Mouse (Mus musculus): ENCODE data around the gene Lpcat2. TPM values are rescaled to one million over a fixed set of nuclear protein-coding genes. Genes with fewer than 3 reads are reported as not detected.
"Not testable (repeated sequence)": the region's sequence is repeated elsewhere in the genome, so short reads cannot be mapped to it uniquely, and the experiment has no call there.

Gene Lpcat2
- polyA plus RNA-seq, 1 experiment from 2014 or later, result 8.9 TPM

DNA sequence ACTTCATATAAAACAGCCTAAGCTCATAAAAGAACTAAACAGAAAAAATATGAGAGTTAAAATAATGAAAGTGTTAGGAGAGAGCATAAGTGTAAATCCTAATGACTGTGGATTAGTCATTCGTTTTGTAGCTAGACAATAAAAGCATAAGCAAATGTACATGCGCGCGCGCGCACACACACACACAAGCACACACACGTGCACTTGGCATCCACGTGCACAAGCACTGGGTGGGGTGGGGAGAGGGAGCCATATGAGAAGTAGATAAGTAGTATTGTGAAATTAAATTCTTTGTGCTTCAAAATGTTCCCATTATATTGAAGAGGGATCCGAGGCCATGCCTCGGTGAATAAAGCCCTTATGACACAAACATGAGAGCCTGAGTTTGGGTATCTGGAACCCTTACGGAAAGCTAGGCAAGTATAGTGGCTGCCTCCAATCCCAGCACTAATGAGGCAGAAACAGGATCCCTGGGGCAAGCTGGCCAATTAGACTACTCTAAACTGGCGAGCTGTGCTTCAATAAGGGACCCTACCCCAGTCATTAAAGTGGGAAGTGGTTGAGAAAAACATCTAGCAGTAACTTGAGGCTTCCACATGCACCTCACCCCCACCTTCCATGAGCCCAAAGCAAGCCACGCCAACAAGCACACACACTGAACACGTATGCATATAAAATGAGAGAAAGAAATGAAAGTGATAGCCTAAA, 3.5 kb downstream of the Lpcat2 start:
- Histone ChIP-seq H3K9ac (no peak overlapping the region), H3K9me3 (no peaks in the 10 kb centered on the region), H3K27me3 (replicated peaks) (peaks cover 4% of the 10 kb centered on the region; the same call in 1 of the 2 replicates), H3K27ac (no peak overlapping the region), H3K36me3 (replicated peaks) (no peaks in the 10 kb centered on the region), H3K4me2 (no peak overlapping the region), H3K4me1 (peaks cover 5% of the 10 kb centered on the region; the same call in 1 of the 2 replicates), H3K4me3 (no peak overlapping the region)
- no peak for ATAC-seq (replicated peaks)
- WGBS, result 85% methylated on average over 14 of the region's 14 CpGs

DNA sequence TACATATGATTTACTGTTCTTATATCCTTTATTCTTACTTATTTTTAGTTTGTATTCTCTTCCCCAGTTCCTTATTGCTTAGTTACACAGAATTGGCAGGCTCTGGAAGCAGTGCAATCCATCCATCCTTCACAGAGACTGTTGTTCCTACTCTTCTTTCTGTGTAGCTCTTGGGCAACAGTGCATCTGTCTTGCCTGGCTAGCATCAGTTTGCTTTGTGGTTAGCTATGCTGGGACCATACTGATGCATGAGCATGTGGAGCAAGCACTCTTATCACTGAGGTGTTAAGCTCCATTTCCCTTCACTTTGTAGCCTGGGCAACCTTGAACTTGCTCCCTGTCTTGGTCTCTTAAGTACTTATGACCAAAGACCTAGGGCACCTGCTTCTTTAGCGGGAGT, 6.8 kb downstream of the Lpcat2 start:
- WGBS, result 97% methylated on average over 1 of the region's 1 CpGs
- H3K4me2 ChIP-seq, result no peak overlapping the region
- no peaks in the 10 kb centered on the region for H3K36me3 ChIP-seq (replicated peaks)

DNA sequence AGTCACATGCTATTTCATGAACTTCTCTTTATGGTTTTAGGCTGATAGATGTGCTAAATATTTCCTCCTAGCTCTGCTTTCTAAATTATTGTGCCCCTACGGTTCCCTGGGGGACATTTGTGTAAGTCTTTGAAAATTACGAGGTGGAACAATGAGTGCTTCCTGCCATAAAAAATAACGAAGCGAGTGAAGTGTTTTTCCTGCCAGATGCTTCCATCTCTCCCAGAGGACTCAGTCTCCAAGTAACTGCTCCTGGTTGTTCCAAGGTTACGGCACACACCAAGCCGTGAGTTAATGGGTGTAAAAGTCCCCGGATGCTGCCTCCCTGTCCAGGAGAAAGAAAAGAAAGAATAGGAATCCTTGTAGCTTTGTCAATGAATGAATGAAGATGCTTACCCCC, 15.1 kb downstream of the Lpcat2 start:
- H3K9ac ChIP-seq, result no peak overlapping the region
- no peaks in the 10 kb centered on the region for H3K36me3 ChIP-seq (replicated peaks)
- H3K4me1 ChIP-seq, result no peaks in the 10 kb centered on the region
- 32% methylated on average over 7 of the region's 7 CpGs for WGBS
- H3K4me3 ChIP-seq, result no peak overlapping the region
- no peak for ATAC-seq (replicated peaks)
- no peaks in the 10 kb centered on the region for H3K9me3 ChIP-seq
- no peak overlapping the region for H3K4me2 ChIP-seq
- H3K27ac ChIP-seq, result no peak overlapping the region
- no peaks in the 10 kb centered on the region for H3K27me3 ChIP-seq (replicated peaks)

More for the DNA sequence above, 6.8 kb downstream of the Lpcat2 start:
- Histone ChIP-seq H3K9ac (no peak overlapping the region), H3K4me1 (no peaks in the 10 kb centered on the region), H3K9me3 (no peaks in the 10 kb centered on the region), H3K27me3 (replicated peaks) (no peaks in the 10 kb centered on the region), H3K27ac (no peak overlapping the region), H3K4me3 (no peak overlapping the region)
- ATAC-seq (replicated peaks), result no peak

DNA sequence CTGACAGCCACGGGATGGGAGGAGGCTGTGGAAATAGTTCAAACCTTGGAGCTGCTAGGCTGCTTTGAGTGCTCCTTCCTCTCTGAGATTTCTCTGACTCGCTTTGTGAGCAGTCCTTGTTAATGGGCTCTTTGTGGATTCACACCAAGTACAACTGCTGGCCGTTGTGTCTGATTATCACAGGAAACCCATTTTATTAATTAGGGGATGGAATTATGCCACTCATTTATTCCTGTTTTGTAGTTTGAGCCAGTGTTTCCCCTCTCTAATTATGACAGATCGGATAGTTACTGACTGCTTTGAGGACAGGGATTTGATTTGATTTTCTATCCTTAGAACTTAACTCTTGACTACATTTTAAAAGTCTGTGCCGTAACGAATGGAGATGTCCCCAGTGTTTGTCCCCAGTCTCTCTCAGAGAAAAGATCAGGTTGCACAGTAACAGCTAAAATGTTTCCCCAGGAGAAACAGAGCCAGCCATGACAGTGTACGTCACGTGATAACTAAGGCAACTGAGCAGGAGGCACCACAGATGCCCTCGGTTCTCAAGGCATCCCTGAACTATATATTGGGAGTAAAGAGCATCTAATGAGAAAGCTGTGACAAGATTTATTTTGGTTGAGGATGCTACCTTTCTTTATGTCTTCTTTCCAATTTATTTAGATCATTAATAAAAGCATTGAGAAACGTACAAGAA, 17.1 kb downstream of the Lpcat2 start:
- H3K36me3 ChIP-seq (replicated peaks), result no peaks in the 10 kb centered on the region
- no peaks in the 10 kb centered on the region for H3K27me3 ChIP-seq (replicated peaks)
- no peak overlapping the region for H3K9ac ChIP-seq
- H3K4me1 ChIP-seq, result no peaks in the 10 kb centered on the region
- WGBS, result 64% methylated on average over 10 of the region's 10 CpGs
- no peaks in the 10 kb centered on the region for H3K9me3 ChIP-seq
- H3K4me2 ChIP-seq, result no peak overlapping the region
- no peak for ATAC-seq (replicated peaks)
- no peak overlapping the region for H3K4me3 ChIP-seq
- no peak overlapping the region for H3K27ac ChIP-seq

DNA sequence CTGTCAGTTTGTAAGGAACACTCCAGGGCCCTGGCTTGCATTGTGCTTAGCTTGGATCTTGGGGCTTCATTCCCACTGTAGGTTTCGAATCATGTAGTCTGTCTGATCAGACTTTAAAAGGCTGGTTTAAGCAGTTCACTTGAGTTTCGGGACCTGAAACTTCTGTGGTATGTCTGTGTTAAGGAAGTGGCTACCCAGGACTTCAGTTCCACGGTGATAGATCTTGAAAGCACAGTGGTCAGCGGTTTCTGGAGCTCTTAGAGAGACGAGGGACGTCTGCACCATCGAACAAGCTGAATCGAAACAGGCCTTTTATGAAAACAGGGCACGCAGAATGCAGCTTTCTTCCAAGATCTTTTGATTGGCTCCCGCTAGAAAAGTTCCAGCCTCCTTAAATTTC, 20.7 kb downstream of the Lpcat2 start:
- Histone ChIP-seq H3K4me1 (no peaks in the 10 kb centered on the region), H3K36me3 (replicated peaks) (no peaks in the 10 kb centered on the region), H3K9ac (no peak overlapping the region), H3K4me3 (no peak overlapping the region), H3K9me3 (no peaks in the 10 kb centered on the region), H3K27me3 (replicated peaks) (no peaks in the 10 kb centered on the region), H3K4me2 (no peak overlapping the region), H3K27ac (no peak overlapping the region)
- no peak for ATAC-seq (replicated peaks)
- 57% methylated on average over 10 of the region's 10 CpGs for WGBS

DNA sequence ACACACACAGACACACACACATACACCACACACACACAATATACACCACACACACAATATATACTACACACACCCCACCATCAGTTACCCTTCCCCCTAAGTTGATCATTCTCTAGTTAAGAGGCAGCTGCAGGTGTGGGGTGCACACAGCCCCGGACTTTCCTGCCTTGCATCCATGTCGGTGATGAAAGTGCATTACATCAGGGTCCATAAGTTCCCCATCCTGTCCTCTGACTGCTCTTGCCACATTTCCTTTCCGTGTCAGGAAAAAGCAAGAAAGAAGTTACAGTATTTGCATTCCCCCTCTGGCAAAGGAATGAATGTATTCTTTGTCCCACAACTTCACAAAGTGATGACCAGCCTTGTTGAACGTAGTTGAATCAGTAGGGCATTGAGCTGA, 26.1 kb downstream of the Lpcat2 start:
- no peak for ATAC-seq (replicated peaks)
- no peak overlapping the region for H3K9ac ChIP-seq
- no peaks in the 10 kb centered on the region for H3K36me3 ChIP-seq (replicated peaks)
- no peaks in the 10 kb centered on the region for H3K27me3 ChIP-seq (replicated peaks)
- no peak overlapping the region for H3K4me3 ChIP-seq
- H3K4me2 ChIP-seq, result no peak overlapping the region
- H3K9me3 ChIP-seq, result no peaks in the 10 kb centered on the region
- H3K4me1 ChIP-seq, result no peaks in the 10 kb centered on the region
- WGBS, result 77% methylated on average over 4 of the region's 4 CpGs
- no peak overlapping the region for H3K27ac ChIP-seq

DNA sequence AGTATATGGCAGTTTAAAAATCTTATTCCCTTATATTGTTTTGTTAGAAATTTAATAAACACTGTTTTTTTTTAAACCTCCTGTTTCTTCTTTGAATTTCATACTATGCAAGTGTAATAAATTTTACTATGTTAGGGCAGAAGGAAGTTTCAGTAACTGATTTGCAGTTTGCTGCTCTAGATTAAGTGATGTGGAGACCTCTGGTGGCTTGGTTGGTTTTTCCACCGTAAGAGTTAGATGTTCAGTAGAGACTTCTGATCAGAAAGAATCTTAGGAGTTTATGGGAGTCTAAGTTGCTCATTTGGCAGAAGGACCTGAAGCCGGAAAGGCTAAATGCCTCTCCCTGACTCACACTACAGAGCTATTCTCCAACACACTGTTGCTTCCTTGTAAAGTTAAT, 28.6 kb downstream of the Lpcat2 start:
- H3K4me1 ChIP-seq, result no peaks in the 10 kb centered on the region
- no peak overlapping the region for H3K4me2 ChIP-seq
- H3K27ac ChIP-seq, result no peak overlapping the region
- H3K9ac ChIP-seq, result no peak overlapping the region
- H3K4me3 ChIP-seq, result no peak overlapping the region
- H3K36me3 ChIP-seq (replicated peaks), result no peaks in the 10 kb centered on the region
- no peaks in the 10 kb centered on the region for H3K27me3 ChIP-seq (replicated peaks)
- H3K9me3 ChIP-seq, result no peaks in the 10 kb centered on the region
- ATAC-seq (replicated peaks), result no peak
- 81% methylated on average over 2 of the region's 2 CpGs for WGBS

DNA sequence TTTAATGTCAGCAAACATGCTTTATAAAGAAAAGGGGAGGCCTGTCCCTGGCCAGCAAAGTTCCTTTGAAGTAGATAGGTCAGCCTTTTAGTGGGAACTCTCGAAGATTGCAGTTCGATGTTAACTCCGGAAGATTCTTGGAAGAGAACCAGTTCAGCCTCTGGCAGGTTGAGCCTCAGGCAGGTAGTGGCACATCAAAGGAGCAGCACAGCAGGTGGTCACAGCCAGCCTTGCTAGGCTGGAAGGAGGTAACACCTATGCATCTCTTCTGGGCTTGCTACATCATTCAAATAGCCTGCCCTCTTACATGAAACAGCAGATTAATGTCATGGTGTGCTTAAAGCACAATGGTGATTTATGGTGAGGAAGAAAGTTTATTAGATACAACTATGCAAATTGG, 37.1 kb downstream of the Lpcat2 start:
- H3K36me3 ChIP-seq (replicated peaks); ATAC-seq (replicated peaks); H3K4me3 ChIP-seq; H3K4me2 ChIP-seq; H3K9ac ChIP-seq; H3K9me3 ChIP-seq; H3K4me1 ChIP-seq; H3K27me3 ChIP-seq (replicated peaks); H3K27ac ChIP-seq: not testable (repeated sequence)
- WGBS, result 85% methylated on average over 3 of the region's 3 CpGs

DNA sequence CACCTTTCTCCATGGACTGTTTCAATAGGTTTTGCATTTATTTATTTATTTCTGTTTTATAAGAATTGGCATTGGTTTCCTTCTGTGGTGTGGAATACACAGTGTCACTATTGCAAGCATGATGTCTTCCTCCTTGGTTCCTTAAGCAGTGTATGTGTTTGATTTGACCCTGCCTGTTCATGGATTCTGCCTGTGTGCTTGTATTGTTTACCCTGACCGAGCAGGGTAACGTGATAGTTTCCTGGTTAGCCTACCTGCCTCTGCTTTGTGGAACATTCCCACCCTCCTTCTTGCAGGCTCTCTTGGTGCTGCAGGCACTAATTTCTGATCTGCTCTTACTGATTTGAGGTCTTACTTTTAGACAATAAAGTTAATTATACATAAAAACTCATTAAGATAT, 38.7 kb downstream of the Lpcat2 start:
- Histone ChIP-seq H3K9ac (no peak overlapping the region), H3K36me3 (replicated peaks) (no peaks in the 10 kb centered on the region), H3K4me1 (no peaks in the 10 kb centered on the region)

DNA sequence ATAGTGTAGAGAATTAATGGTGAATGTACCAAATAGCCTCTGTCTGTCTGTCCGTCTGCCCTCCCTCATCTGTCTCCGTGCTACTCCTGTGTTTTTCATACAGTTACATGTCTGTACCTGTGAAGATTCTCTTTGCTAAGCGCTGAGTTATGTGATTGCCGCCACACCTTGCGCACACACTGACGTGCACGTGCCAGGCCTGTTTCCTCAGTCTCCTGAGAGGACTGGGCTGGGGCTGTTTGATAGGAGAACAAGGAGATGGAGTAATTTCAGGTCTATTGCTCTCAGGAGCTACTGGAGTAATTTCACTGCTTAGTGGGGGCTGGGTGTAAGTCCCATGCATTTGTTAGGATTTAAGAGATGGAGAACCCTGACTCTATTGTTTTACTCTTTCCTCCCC, 39.9 kb downstream of the Lpcat2 start:
- no peak overlapping the region for H3K9ac ChIP-seq
- H3K9me3 ChIP-seq, result no peaks in the 10 kb centered on the region
- H3K4me3 ChIP-seq, result no peak overlapping the region
- H3K36me3 ChIP-seq (replicated peaks), result no peaks in the 10 kb centered on the region
- H3K4me1 ChIP-seq, result no peaks in the 10 kb centered on the region
- H3K4me2 ChIP-seq, result no peak overlapping the region
- no peaks in the 10 kb centered on the region for H3K27me3 ChIP-seq (replicated peaks)
- H3K27ac ChIP-seq, result no peak overlapping the region
- 90% methylated on average over 7 of the region's 7 CpGs for whole genome bisulfite sequencing
- ATAC-seq (replicated peaks), result no peak

More for the DNA sequence above, 38.7 kb downstream of the Lpcat2 start:
- H3K4me3 ChIP-seq, result no peak overlapping the region
- H3K27ac ChIP-seq, result no peak overlapping the region
- WGBS, result 87% methylated on average over 2 of the region's 2 CpGs
- no peaks in the 10 kb centered on the region for H3K27me3 ChIP-seq (replicated peaks)
- no peak overlapping the region for H3K4me2 ChIP-seq
- no peak for ATAC-seq (replicated peaks)
- no peaks in the 10 kb centered on the region for H3K9me3 ChIP-seq

DNA sequence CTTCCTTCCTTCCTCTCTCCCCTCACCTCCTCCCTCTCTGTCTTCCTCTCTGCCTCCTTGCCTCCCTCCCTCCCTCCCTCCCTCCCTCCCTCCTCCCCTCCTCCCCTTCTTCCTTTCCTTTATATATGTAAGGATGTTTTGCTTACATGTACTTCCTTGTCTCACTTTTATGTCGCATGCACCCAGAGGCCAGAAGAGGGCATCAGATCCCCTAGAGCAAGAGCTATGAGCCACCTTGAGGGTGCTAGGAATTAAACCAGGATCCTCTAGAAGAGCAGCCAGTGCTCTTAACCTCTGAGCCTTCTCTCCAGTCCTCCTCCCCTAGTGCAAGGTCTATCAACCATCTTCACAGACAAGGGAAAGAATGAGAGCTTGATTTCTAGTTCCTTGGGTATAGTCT, 40.9 kb downstream of the Lpcat2 start:
- no peak overlapping the region for H3K4me2 ChIP-seq
- no peak overlapping the region for H3K9ac ChIP-seq
- ATAC-seq (replicated peaks), result no peak
- H3K4me3 ChIP-seq, result no peak overlapping the region
- no peaks in the 10 kb centered on the region for H3K9me3 ChIP-seq
- 87% methylated on average over 1 of the region's 1 CpGs for WGBS
- no peak overlapping the region for H3K27ac ChIP-seq
- no peaks in the 10 kb centered on the region for H3K4me1 ChIP-seq
- H3K36me3 ChIP-seq (replicated peaks), result no peaks in the 10 kb centered on the region
- no peaks in the 10 kb centered on the region for H3K27me3 ChIP-seq (replicated peaks)

DNA sequence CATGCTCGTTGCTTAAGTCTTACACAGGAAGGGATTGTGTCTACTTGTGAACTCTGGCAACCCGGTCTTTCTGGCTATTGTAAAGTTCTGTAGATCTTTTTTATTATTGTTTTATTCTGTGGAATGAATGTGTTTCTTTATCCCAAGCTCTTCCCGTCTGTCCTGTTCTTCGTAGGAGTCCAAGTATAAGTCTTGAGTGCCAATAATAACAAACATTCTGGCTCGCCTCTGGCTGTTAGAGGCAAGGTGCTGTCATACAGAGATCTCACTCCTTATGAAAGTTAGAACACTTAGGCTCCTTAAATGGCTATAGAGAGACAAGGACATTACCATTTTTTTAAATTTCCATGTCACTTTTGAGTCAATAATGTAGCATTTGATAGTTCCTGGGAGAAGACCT, 41.5 kb downstream of the Lpcat2 start:
- Histone ChIP-seq H3K4me1 (no peaks in the 10 kb centered on the region), H3K9me3 (no peaks in the 10 kb centered on the region), H3K9ac (no peak overlapping the region), H3K27me3 (replicated peaks) (no peaks in the 10 kb centered on the region), H3K27ac (no peak overlapping the region), H3K36me3 (replicated peaks) (no peaks in the 10 kb centered on the region), H3K4me2 (no peak overlapping the region), H3K4me3 (no peak overlapping the region)
- no peak for ATAC-seq (replicated peaks)
- 82% methylated on average over 5 of the region's 5 CpGs for WGBS

DNA sequence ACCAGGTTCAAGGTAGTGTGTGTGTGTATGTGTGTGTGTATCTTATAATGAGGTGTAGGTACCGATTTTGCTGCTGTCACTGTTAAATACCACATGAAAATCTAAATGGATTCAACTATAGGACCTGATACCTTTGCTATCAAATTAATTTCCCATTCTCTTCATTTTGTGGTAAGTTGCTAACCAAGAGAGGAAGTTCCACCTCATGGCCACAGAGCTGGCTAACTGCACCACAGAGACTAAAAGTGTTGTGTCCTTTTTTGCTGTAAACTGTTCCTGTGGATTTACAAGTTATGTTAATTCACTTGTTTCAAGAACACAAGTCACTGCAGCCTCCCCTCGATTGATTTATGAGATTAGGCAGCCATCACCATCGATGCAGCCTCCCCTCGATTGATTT, 42.7 kb downstream of the Lpcat2 start:
- 80% methylated on average over 4 of the region's 4 CpGs for WGBS

More for the DNA sequence above, 42.7 kb downstream of the Lpcat2 start:
- Histone ChIP-seq H3K4me1 (no peaks in the 10 kb centered on the region), H3K9me3 (no peaks in the 10 kb centered on the region), H3K27ac (no peak overlapping the region), H3K27me3 (replicated peaks) (no peaks in the 10 kb centered on the region), H3K36me3 (replicated peaks) (no peaks in the 10 kb centered on the region), H3K9ac (no peak overlapping the region), H3K4me2 (no peak overlapping the region), H3K4me3 (no peak overlapping the region)
- no peak for ATAC-seq (replicated peaks)
